Mouse (Mus musculus) lung, adult 2 months (tissue): Measurements from ENCODE around the gene Cep290.

Experiments used
- CTCF ChIP-seq: fragments of 200-500 bp; IDR thresholded peaks from 2 replicates; pipeline ENCODE4 v1.5.1; 2011; ENCODE audit warnings: mild to moderate bottlenecking, low read length, control low read depth; ENCODE audit not compliant: insufficient read depth
- POLR2A ChIP-seq: fragments of 200-500 bp; IDR thresholded peaks from 2 replicates; pipeline ENCODE4 v1.6.1; 2011; ENCODE audit warnings: low read depth, mild to moderate bottlenecking, control low read depth, low read length, borderline replicate concordance; ENCODE audit errors: extremely low read depth

DNA sequence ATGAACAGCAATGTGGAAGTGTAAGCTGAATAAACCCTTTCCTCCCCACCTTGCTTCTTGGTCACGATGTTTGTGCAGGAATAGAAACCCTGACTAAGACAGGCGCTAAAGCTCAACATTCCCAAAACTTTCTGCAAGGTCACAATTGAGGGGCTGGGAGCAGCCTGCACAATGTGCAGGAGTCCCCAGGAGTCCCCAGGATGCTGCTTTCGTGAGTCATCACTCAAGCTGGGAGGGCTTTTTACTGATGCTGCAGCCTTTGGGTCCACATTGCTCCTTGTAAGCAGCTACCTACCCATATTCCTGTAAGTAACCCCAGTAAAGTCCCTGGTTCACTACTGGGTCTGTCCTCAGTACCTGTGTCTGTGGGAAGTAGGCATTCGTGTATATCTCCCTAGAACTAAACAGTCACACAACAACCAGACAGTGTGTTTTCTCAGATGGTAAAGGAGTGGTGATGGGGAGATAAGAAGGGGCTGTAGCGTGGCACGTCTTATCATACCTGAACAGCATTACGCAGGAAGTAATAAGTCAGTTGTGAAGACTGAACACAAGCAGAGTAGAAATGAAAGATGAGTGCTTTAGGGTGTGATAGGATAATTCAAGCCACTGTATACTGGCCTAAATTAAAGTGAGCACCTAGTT is 87.3 kb downstream of the Cep290 start:
- TF ChIP-seq CTCF: no peak
- no peak for TF ChIP-seq POLR2A
